Mouse (Mus musculus): ENCODE results near the gene Sf3b1. TPM values are rescaled to one million over a fixed set of nuclear protein-coding genes. Genes with fewer than 3 reads are reported as not detected.
"Not testable (repeated sequence)": the region's sequence is repeated elsewhere in the genome, so short reads cannot be mapped to it uniquely, and the experiment has no call there.

The Sf3b1 gene
- polyA plus RNA-seq, 1 experiment: 113 TPM

DNA sequence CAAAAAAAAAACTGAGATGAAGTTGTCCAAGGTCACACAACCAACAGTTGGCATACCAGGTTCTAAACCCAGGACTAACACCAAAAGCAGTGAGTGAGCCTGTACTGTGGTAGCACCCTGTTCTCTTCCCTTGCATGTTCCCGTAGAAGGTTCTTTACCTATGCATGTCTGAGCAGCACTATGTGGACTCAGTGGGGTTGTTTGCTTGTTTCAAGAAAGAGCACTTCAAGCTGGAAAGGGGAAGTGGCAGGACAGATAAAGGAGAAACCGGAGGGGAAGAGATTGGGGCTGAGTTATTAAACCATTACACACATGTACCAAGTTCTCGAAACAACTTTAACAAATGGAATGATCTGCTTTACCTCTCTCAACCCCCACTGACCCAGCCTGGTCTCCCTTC is 44.6 kb downstream of the Sf3b1 start:
- no peak for TF ChIP-seq POLR2A (IDR thresholded peaks at IDR 0.05; ENCODE audit: borderline replicate concordance, control insufficient read depth, low read depth, low read length)
- TF ChIP-seq CTCF (IDR thresholded peaks at IDR 0.05; ENCODE audit: control insufficient read depth, insufficient read depth, low read length): no peak
- Histone ChIP-seq H3K4me3 (replicated peaks; ENCODE audit: control insufficient read depth, low read depth, low read length) (no peak overlapping the region), H3K4me1 (ENCODE audit: control insufficient read depth, insufficient read depth, low read length) (no peaks in the 10 kb centered on the region), H3K27ac (ENCODE audit: control insufficient read depth, insufficient read depth, low read depth, low read length, poor library complexity) (no peak overlapping the region)
- 41% methylated on average over 3 of the region's 3 CpGs for WGBS

DNA sequence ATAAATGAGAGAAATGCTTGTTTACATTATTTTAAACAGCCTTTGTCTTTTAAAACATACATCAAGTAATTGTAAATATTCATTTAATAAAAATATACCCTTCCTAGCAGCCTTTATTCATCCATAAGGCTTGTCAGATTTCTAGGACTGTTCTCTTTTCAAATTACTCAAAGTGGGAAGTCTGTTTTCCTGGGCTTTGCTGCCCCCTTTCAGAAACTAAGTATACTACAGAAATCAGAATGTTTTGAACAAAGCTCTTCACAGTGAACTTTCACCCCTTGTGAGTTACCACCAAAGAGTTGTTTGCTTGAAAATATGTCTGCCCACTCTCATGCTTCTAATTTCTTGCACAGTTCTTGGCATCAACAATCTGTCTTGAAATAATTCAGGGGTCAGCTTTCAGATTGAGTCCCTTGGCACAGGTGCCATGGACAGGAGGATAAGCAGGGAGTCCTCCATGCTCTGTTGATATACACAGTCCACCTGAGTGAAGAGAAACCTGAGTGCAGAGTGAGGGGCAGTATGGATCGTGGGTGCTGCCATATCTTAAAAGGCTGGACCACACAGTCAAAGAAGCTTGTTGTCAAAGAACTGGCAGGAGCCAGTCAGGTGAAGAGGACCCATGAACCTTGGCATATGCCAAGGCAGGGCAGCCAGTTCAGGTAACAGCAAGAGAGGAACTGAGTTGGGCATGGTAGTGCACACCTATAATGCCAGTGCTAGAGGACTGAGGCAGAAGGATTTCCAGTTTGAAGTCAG is 47.9 kb downstream of the Sf3b1 start:
- H3K4me1 ChIP-seq (ENCODE audit: control insufficient read depth, insufficient read depth, low read length): no peaks in the 10 kb centered on the region
- 44% methylated on average over 1 of the region's 1 CpGs for WGBS
- no peak for TF ChIP-seq CTCF (IDR thresholded peaks at IDR 0.05; ENCODE audit: control insufficient read depth, insufficient read depth, low read length)
- no peak for TF ChIP-seq POLR2A (IDR thresholded peaks at IDR 0.05; ENCODE audit: borderline replicate concordance, control insufficient read depth, low read depth, low read length)
- H3K4me3 ChIP-seq (replicated peaks; ENCODE audit: control insufficient read depth, low read depth, low read length): no peak overlapping the region
- no peak overlapping the region for H3K27ac ChIP-seq (ENCODE audit: control insufficient read depth, insufficient read depth, low read depth, low read length, poor library complexity)

DNA sequence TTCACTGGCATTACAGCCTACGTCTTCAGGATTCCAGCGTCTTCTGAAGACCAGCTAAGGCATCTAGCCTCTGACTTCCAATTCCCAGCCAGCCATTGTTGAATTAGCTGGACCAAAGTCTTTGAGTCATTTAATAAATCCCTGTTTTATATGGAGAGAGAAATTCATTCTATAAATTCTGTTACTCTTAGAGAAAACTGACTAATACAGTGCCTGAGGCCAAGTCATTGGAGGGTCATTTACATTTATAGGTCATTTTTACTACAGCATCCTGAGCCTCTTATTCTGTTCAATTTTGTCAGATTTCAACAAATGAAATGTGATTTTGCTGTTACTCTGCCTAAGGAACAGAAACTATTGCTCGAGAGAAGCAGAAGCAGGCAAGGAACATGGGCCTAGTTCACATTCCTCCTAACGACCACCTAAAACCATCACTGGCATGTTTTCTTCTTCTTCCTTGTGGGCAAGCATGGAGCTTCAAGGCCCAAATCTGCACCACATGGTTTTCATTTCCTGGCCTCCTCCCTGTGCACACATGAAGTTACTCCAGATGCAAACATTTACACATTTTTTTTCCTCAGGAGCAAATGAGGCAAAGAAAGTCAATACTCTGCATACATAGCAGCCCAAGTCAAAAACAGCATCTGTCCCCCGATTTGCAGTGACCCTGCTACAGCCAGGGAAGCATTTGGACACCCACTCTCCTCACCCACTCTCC is 55.4 kb downstream of the Sf3b1 start:
- WGBS: 72% methylated on average over 5 of the region's 5 CpGs
- TF ChIP-seq POLR2A (IDR thresholded peaks at IDR 0.05; ENCODE audit: borderline replicate concordance, control insufficient read depth, low read depth, low read length) (no peak), CTCF (IDR thresholded peaks at IDR 0.05; ENCODE audit: control insufficient read depth, insufficient read depth, low read length) (no peak)
- Histone ChIP-seq H3K4me1 (ENCODE audit: control insufficient read depth, insufficient read depth, low read length) (no peaks in the 10 kb centered on the region), H3K4me3 (replicated peaks; ENCODE audit: control insufficient read depth, low read depth, low read length) (no peak overlapping the region), H3K27ac (ENCODE audit: control insufficient read depth, insufficient read depth, low read depth, low read length, poor library complexity) (no peak overlapping the region)

DNA sequence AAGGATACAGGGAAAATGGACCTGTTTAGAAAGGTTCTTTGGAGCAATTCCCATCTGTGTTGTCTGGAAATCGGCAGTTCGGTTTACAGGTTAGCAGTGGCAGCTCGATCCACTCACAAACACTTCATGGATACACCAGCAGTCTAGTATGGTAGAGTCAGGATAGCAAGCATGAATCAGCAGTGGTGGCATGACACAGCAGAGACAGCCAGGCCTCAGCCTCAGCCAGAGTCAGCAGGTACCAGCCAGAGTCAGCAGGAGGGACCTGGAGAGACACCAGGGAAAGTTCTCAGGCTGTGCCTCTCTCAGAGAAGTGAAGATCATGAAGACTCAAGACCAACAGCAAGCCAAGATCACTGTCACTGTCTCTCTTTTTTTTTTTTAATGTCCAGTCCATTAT is 60.4 kb downstream of the Sf3b1 start:
- Histone ChIP-seq H3K4me1 (ENCODE audit: control insufficient read depth, insufficient read depth, low read length) (no peaks in the 10 kb centered on the region), H3K27ac (ENCODE audit: control insufficient read depth, insufficient read depth, low read depth, low read length, poor library complexity) (no peak overlapping the region), H3K4me3 (replicated peaks; ENCODE audit: control insufficient read depth, low read depth, low read length) (no peak overlapping the region)
- no peak for TF ChIP-seq CTCF (IDR thresholded peaks at IDR 0.05; ENCODE audit: control insufficient read depth, insufficient read depth, low read length)
- no peak for TF ChIP-seq POLR2A (IDR thresholded peaks at IDR 0.05; ENCODE audit: borderline replicate concordance, control insufficient read depth, low read depth, low read length)
- 83% methylated on average over 3 of the region's 3 CpGs for WGBS

DNA sequence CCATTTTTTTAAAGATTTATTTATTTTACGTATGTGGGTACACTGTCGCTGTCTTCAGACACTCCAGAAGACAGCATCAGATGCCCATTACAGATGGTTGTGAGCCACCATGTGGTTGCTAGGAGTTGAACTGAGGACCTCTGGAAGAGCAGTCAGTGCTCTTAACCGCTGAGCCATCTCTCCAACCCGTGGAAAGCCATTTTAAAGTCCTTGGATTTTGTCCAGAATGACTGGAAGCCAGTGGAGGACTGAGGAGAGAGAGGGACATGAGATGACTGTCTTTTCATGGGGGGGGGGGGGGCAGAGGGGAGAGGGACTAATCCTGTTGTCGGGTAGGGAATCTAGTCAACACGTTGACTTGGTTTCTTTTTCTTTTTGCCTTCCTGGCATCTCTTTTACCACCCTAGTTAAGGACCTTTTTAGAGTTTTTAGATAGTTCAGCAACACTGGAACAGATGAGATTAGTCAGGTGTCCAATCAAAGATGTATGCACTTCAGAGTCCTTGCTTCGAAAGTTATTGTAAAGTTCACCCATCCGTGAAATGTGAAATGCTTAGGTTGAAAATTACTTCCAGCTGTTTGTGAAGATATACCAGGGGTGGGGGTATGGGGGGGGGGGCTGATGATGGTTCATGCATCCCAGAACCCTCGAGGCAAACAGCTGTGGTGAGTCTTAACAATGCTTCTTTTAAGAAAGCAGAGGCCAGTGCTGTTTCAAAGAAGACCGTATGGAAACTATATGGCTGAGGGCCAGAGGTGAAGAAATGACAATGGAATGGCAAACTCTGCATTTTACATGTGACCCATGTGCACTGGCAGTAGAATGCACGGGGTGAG is 61.9 kb downstream of the Sf3b1 start:
- H3K27ac ChIP-seq (ENCODE audit: control insufficient read depth, insufficient read depth, low read depth, low read length, poor library complexity): no peak overlapping the region
- TF ChIP-seq CTCF (IDR thresholded peaks at IDR 0.05; ENCODE audit: control insufficient read depth, insufficient read depth, low read length): no peak
- TF ChIP-seq POLR2A (IDR thresholded peaks at IDR 0.05; ENCODE audit: borderline replicate concordance, control insufficient read depth, low read depth, low read length): no peak
- H3K4me1 ChIP-seq (ENCODE audit: control insufficient read depth, insufficient read depth, low read length): no peaks in the 10 kb centered on the region
- 73% methylated on average over 11 of the region's 11 CpGs for WGBS
- no peak overlapping the region for H3K4me3 ChIP-seq (replicated peaks; ENCODE audit: control insufficient read depth, low read depth, low read length)

DNA sequence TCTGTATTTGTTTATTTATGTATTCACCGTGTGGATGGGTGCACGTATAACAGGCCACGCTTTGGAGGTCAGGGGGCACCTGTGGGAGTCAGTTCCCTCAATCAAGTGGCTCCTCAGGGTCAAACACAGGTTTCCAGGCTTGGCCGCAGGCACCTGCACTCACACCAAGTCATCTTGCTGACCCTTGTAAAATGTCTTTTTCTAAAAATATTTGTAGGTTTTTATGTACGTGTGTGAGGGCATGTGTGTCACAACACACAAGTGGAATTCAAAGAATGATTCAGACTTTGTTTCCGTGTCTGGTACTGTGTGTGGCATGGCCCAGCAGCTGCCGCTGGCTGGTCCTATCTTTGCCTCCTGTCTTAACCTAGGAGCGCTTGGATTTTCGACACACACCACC is 65.6 kb downstream of the Sf3b1 start:
- Histone ChIP-seq H3K4me1 (ENCODE audit: control insufficient read depth, insufficient read depth, low read length) (no peaks in the 10 kb centered on the region), H3K27ac (ENCODE audit: control insufficient read depth, insufficient read depth, low read depth, low read length, poor library complexity) (no peak overlapping the region), H3K4me3 (replicated peaks; ENCODE audit: control insufficient read depth, low read depth, low read length) (no peak overlapping the region)
- WGBS: 84% methylated on average over 9 of the region's 9 CpGs
- TF ChIP-seq CTCF (IDR thresholded peaks at IDR 0.05; ENCODE audit: control insufficient read depth, insufficient read depth, low read length) (no peak), POLR2A (IDR thresholded peaks at IDR 0.05; ENCODE audit: borderline replicate concordance, control insufficient read depth, low read depth, low read length) (no peak)

DNA sequence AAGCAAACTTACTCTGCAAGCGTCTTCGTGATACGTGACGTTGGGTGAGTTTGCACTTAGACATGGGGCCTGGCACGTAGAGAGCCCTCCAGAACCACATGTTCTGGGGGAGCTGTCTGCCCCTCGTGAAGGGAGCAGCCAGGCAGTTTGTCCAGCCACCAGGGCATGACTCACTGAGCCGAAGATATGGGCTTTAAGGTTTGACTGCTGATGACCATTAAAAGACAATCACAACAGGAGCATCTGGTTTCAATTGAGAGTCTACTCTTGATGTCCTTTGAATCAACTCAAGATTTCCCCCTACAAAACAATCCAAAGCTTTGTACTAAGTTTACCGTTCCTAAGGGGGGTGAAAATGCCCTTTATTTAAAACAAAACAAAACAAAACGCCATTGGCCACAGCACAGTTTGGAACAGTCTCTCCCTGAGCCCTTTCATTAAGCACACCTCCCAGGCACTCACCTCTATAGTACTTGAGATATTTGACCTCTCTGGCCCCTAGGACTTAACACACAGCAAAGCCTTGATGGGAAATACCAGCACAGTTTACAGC is 66.6 kb downstream of the Sf3b1 start:
- 83% methylated on average over 9 of the region's 9 CpGs for WGBS
- Histone ChIP-seq H3K4me1 (ENCODE audit: control insufficient read depth, insufficient read depth, low read length) (no peaks in the 10 kb centered on the region), H3K27ac (ENCODE audit: control insufficient read depth, insufficient read depth, low read depth, low read length, poor library complexity) (no peak overlapping the region), H3K4me3 (replicated peaks; ENCODE audit: control insufficient read depth, low read depth, low read length) (no peak overlapping the region)
- no peak for TF ChIP-seq CTCF (IDR thresholded peaks at IDR 0.05; ENCODE audit: control insufficient read depth, insufficient read depth, low read length)
- no peak for TF ChIP-seq POLR2A (IDR thresholded peaks at IDR 0.05; ENCODE audit: borderline replicate concordance, control insufficient read depth, low read depth, low read length)

DNA sequence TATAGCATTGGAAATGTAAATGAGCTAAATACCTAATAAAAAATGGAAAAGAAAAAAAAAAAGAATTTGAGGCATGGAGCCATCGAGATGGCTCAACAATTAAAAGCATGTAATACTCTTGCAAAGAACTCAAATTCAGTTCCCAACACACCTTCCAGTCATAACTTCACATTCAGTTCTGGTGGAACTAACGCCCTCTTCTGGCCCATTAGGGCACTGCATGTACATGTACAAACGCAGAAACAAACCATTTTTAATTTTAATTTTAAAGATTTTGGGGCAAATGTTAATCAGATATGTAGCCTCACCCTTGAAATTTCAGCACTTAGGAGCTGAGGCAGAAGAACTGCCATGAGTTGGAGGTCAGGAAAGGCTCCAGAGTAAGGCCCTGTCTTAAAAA is 68.8 kb downstream of the Sf3b1 start:
- whole genome bisulfite sequencing: 58% methylated on average over 3 of the region's 3 CpGs

DNA sequence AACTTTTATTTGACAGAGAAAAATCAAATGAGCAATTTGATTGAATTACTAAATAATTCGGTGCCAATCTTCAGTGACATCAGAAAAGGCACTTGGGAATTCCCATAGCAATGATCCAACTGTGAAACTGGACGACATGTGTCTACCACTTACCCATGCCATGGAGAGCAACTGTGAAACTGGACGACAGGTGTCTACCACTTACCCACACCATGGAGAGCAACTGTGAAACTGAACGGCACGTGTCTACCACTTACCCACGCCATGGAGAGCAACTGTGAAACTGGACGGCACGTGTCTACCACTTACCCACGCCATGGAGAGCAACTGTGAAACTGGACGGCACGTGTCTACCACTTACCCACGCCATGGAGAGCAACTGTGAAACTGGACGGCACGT is 70.3 kb downstream of the Sf3b1 start:
- WGBS: 87% methylated on average over 13 of the region's 14 CpGs
- H3K27ac ChIP-seq (ENCODE audit: control insufficient read depth, insufficient read depth, low read depth, low read length, poor library complexity); H3K4me1 ChIP-seq (ENCODE audit: control insufficient read depth, insufficient read depth, low read length); H3K4me3 ChIP-seq (replicated peaks; ENCODE audit: control insufficient read depth, low read depth, low read length): not testable (repeated sequence)

More for the DNA sequence above, 68.8 kb downstream of the Sf3b1 start:
- Histone ChIP-seq H3K4me1 (ENCODE audit: control insufficient read depth, insufficient read depth, low read length) (no peaks in the 10 kb centered on the region), H3K4me3 (replicated peaks; ENCODE audit: control insufficient read depth, low read depth, low read length) (no peak overlapping the region), H3K27ac (ENCODE audit: control insufficient read depth, insufficient read depth, low read depth, low read length, poor library complexity) (no peak overlapping the region)
- TF ChIP-seq POLR2A (IDR thresholded peaks at IDR 0.05; ENCODE audit: borderline replicate concordance, control insufficient read depth, low read depth, low read length): no peak
- no peak for TF ChIP-seq CTCF (IDR thresholded peaks at IDR 0.05; ENCODE audit: control insufficient read depth, insufficient read depth, low read length)
